Mouse (Mus musculus) heart, embryonic 13.5 days (tissue): Measurements from ENCODE around the gene Tmem267. TPM values are rescaled to one million over a fixed set of nuclear protein-coding genes. Genes with fewer than 3 reads are reported as not detected.

Experiments used
- ATAC-seq: fragments of 200-750 bp; cut with Nextera tagmentation; 2 replicates; pipeline ENCODE4 v1.8.0; 2017; ENCODE audit warnings: moderate TSS enrichment; ENCODE audit not compliant: insufficient number of reproducible peaks, low FRiP score, low TSS enrichment; ENCODE audit errors: extremely low read depth
- H3K27ac ChIP-seq: fragments of 300-500 bp; sonication (generic); replicated peaks from 2 replicates; pipeline ENCODE4 v1.5.1; 2015; ENCODE audit warnings: moderate library complexity, mild to moderate bottlenecking, inconsistent platforms
- H3K27me3 ChIP-seq: fragments of 300-500 bp; sonication (generic); replicated peaks from 2 replicates; pipeline ENCODE4 v1.6.1; 2015; ENCODE audit warnings: mild to moderate bottlenecking, inconsistent platforms
- H3K36me3 ChIP-seq: fragments of 300-500 bp; sonication (generic); 2 replicates; pipeline ENCODE4 v1.6.1; 2015; ENCODE audit warnings: mild to moderate bottlenecking, inconsistent platforms
- H3K4me1 ChIP-seq: fragments of 300-500 bp; sonication (generic); 2 replicates; pipeline ENCODE4 v1.6.1; 2015; ENCODE audit warnings: inconsistent platforms
- H3K4me2 ChIP-seq: fragments of 300-500 bp; sonication (generic); 2 replicates; pipeline ENCODE4 v1.6.1; 2015; ENCODE audit warnings: inconsistent platforms, mild to moderate bottlenecking, moderate library complexity
- H3K4me3 ChIP-seq: fragments of 300-500 bp; sonication (generic); 2 replicates; pipeline ENCODE4 v1.5.1; 2015; ENCODE audit warnings: moderate library complexity, mild to moderate bottlenecking, inconsistent platforms
- H3K9ac ChIP-seq: fragments of 300-500 bp; sonication (generic); 2 replicates; pipeline ENCODE4 v1.6.1; 2015; ENCODE audit warnings: inconsistent platforms, mild to moderate bottlenecking, moderate library complexity
- H3K9me3 ChIP-seq: fragments of 300-500 bp; sonication (generic); 2 replicates; pipeline ENCODE4 v1.6.1; 2016; ENCODE audit warnings: inconsistent platforms
- WGBS: fragments of 180-500 bp; shearing (Covaris S2); methylation state at CpG from one replicate; pipeline ENCODE4 v1.1.7; 2015; ENCODE audit warnings: mixed read lengths; 5-methylcytosine and 5-hydroxymethylcytosine counted together
- polyA plus RNA-seq: library from polyadenylated mRNA; unstranded; fragments of >200 nt; fragmentation: Nextera tagmentation; extraction: Ambion mirVana; gene quantifications from 2 replicates; pipeline ENCODE4 v1.2.1, GENCODE M21; 2015

Tmem267 gene
- polyA plus RNA-seq, 1 experiment from 2014 or later: 0.74 TPM

DNA sequence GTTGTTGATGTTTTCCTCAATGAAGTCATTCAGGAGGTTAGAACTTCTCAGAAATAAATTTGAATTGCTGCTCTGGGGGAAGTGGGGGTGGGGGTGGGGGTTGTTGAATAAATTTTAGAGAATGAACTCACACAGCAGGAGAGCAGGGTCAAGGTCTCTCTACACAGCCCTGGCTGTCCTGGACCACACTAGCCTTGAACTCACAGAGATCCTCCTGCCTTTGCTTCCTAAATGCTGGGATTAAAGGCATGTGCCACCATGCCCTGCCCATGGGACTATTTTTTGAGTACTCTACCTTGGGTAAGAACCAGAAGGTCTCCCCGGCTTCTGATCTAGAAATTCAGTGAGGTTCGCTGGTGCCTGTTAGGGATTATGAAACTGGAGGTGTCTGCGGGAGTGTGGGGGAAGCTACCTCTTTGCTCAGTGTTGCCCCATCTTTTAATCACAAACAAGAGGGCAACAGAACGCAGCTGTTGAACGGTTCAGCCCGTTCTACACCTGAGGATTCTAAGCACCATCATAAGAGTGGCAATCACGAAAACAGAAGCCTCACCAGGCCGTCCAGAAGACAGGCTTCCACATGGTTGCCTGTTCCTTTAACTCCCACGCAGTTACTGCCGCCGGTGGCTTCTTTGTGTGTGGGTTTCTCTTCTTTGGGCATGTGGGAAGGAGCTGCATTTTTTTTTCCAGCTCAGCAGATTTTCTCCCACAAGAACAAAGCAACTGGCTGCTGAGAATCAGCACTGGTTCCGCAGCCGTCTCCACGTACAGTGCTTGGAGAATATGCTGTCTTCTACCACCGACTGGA lies 161.3 kb downstream of the Tmem267 start:
- Histone ChIP-seq H3K4me2 (0 out of 2 replicates have a peak overlapping the region, but pooled peaks have one; percentile 13), H3K27ac (no peak overlapping the region), H3K9me3 (no peaks in the 10 kb centered on the region), H3K9ac (no peak overlapping the region), H3K4me3 (no peak overlapping the region), H3K27me3 (no peaks in the 10 kb centered on the region), H3K36me3 (no peaks in the 10 kb centered on the region), H3K4me1 (no peaks in the 10 kb centered on the region)
- ATAC-seq: no peak
- WGBS: 56% methylated on average over 15 of the region's 15 CpGs

- Histone ChIP-seq H3K27me3 (no peaks in the 10 kb centered on the region), H3K4me1 (no peaks in the 10 kb centered on the region), H3K36me3 (no peaks in the 10 kb centered on the region), H3K4me2 (no peak overlapping the region), H3K4me3 (no peak overlapping the region), H3K9ac (no peak overlapping the region), H3K9me3 (no peaks in the 10 kb centered on the region), H3K27ac (no peak overlapping the region)
- ATAC-seq: no peak
- WGBS: 64% methylated on average over 1 of the region's 1 CpGs
Observed at GRCm38 (mm10) chr13:119649699-119650046, 161.8 kb downstream of the Tmem267 start.

DNA sequence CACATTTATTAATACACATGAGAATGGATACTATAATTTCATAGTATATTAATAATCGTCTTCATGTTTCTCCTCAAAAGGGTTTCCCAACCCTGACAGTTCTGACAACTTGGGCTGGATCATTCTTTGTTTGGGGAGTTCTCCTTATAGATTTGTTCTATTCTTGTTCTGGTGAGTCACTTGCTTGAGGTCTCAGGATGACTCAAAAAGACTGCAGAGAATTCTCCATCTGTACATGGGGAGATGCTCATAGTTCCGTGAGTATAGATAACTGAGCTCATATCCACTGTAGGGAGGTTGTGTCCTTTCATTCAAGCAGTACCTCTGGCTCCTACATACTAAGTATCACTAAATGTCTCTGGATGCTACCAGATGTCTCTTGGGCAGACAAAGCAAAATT lies 166.9 kb downstream of the Tmem267 start:
- Histone ChIP-seq H3K4me3 (no peak overlapping the region), H3K27me3 (no peaks in the 10 kb centered on the region)
- 75% methylated on average over 2 of the region's 2 CpGs for WGBS

GRCm38 (mm10) chr13:119656246-119656645 lies 168.4 kb downstream of the Tmem267 start:
- no peak for ATAC-seq
- Histone ChIP-seq H3K4me2 (no peak overlapping the region), H3K27ac (no peak overlapping the region), H3K9me3 (no peaks in the 10 kb centered on the region), H3K36me3 (no peaks in the 10 kb centered on the region), H3K4me1 (no peaks in the 10 kb centered on the region), H3K4me3 (no peak overlapping the region), H3K27me3 (no peaks in the 10 kb centered on the region), H3K9ac (no peak overlapping the region)
- 68% methylated on average over 2 of the region's 2 CpGs for whole genome bisulfite sequencing

More for the DNA sequence above, 166.9 kb downstream of the Tmem267 start:
- Histone ChIP-seq H3K9me3 (no peaks in the 10 kb centered on the region), H3K4me2 (no peak overlapping the region), H3K9ac (no peak overlapping the region), H3K4me1 (no peaks in the 10 kb centered on the region), H3K27ac (no peak overlapping the region), H3K36me3 (no peaks in the 10 kb centered on the region)
- no peak for ATAC-seq

DNA sequence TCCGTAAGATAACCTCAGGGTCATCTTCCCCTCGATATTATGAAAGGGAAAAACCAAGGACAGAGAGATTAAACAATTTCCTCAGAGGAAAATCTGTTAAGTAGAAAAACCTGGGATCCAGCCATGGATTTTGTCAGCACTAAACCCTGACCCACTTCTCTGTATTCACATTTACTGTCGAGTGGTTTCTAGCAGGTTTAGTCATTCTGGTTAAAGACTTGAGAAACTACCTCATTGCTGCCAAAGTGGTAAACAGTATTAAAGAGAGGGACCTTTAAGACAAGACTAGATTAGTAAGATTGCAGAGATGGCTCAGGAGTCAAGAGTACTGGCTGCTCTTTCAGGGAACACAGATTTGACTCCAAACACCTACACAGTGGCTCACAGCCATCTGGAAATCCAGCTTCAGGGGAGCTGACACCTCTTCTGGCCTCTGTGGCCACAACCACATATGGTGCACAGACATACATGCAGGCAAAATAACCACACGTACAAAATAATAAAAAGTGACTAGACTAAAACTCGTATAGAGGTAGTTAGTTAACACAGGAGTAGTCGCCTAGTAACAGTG lies 169.1 kb downstream of the Tmem267 start:
- Histone ChIP-seq H3K36me3 (no peaks in the 10 kb centered on the region), H3K4me2 (no peak overlapping the region), H3K27me3 (no peaks in the 10 kb centered on the region), H3K4me1 (no peaks in the 10 kb centered on the region), H3K9me3 (no peaks in the 10 kb centered on the region), H3K9ac (no peak overlapping the region), H3K4me3 (no peak overlapping the region), H3K27ac (no peak overlapping the region)
- ATAC-seq: no peak
- WGBS: 73% methylated on average over 6 of the region's 6 CpGs

Other genes starting within 250 kb of the Tmem267 start
- 32.5 and 34.9 TPM in 2 replicates for gene Paip1, start 59.4 kb upstream of the Tmem267 start, polyA plus RNA-seq
- 35.4 and 38.2 TPM in 2 replicates for gene 4833420G17Rik, start 25.3 kb upstream of the Tmem267 start, polyA plus RNA-seq
- gene 3110070M22Rik, start 344 bp downstream of the Tmem267 start, polyA plus RNA-seq: 0.84 and 0.90 TPM in 2 replicates
- 0.06 TPM in 1 of 2 replicates, not detected in the other for gene Ccl28, start 135.8 kb downstream of the Tmem267 start, polyA plus RNA-seq
- 76.1 and 78.9 TPM in 2 replicates for gene Hmgcs1, start 202.3 kb downstream of the Tmem267 start, polyA plus RNA-seq